Mouse (Mus musculus): ENCODE data around the gene Taf3. TPM values are rescaled to one million over a fixed set of nuclear protein-coding genes. Genes with fewer than 3 reads are reported as not detected.

Gene Taf3
- polyA plus RNA-seq, 1 experiment: 7.0 TPM

DNA sequence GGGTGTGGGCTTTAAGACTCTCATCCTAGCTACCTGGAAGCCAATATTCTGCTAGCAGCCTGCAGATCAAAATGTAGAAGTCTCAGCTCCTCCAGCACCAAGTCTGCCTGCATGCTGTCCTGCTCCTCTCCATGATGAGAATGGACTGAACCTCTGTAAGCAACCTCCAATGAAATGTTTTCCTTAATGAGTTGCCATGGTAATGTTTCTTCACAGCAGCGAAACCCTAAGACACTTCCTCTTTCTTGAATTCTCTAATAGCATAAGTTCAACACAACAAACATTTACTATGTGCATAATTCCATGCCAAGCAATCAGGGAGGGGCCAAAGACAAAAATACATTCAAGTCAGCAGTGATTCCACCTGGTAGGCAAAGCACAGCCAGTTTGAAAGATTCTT is 82.8 kb downstream of the Taf3 start:
- Histone ChIP-seq H3K79me2 (ENCODE audit: control insufficient read depth, insufficient read depth) (peaks cover 6% of the 10 kb centered on the region), H3K36me3 (ENCODE audit: control insufficient read depth, insufficient read depth) (no peaks in the 10 kb centered on the region), H3K4me3 (ENCODE audit: insufficient read depth, poor library complexity, severe bottlenecking) (no peak overlapping the region), H3K79me3 (ENCODE audit: low read depth) (no peaks in the 10 kb centered on the region), H3ac (ENCODE audit: control insufficient read depth, insufficient read length, low read depth) (no peak overlapping the region), H3K27me3 (ENCODE audit: control insufficient read depth, insufficient read depth, insufficient read length) (no peaks in the 10 kb centered on the region)
- TF ChIP-seq MYOD1 (IDR thresholded peaks at IDR 0.05; ENCODE audit: control insufficient read depth, insufficient read length, low read depth): no peak
- TF ChIP-seq CTCF (IDR thresholded peaks at IDR 0.05; ENCODE audit: control insufficient read depth, insufficient read depth, insufficient read length): no peak
- TF ChIP-seq USF1 (IDR thresholded peaks at IDR 0.05; ENCODE audit: low read depth): no peak
- TF ChIP-seq MYOG (IDR thresholded peaks at IDR 0.05; ENCODE audit: control insufficient read depth, extremely low read depth, insufficient read length): no peak
- no peak for TF ChIP-seq CEBPB (IDR thresholded peaks at IDR 0.05; ENCODE audit: low read depth)
- TF ChIP-seq FOSL1 (IDR thresholded peaks at IDR 0.05; ENCODE audit: insufficient read depth, low read length, poor library complexity, severe bottlenecking): no peak
- TF ChIP-seq MAX (IDR thresholded peaks at IDR 0.05): no peak

DNA sequence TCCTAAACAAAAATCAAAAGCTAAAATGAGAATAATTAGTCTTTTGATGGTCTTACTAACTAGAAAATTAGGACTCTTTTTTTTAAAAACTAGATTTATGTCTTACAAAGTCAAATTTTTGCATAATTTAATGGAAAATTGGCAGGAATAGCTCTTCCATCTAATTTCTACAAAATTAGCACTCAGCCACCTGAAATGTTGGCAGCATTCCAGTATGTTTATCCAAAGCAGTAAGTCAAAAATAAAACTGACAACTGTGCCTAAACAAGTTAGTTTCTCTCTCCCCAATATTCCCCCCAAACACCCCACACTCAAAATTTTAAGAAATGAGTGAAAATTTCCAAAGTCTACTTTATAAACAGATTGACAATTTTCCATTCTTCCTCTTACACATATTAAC is 85.5 kb downstream of the Taf3 start:
- Histone ChIP-seq H3K79me2 (ENCODE audit: control insufficient read depth, insufficient read depth) (peaks cover 26% of the 10 kb centered on the region), H3ac (ENCODE audit: control insufficient read depth, insufficient read length, low read depth) (no peak overlapping the region), H3K79me3 (ENCODE audit: low read depth) (peaks cover 2% of the 10 kb centered on the region), H3K36me3 (ENCODE audit: control insufficient read depth, insufficient read depth) (no peaks in the 10 kb centered on the region), H3K4me3 (ENCODE audit: insufficient read depth, poor library complexity, severe bottlenecking) (no peak overlapping the region), H3K27me3 (ENCODE audit: control insufficient read depth, insufficient read depth, insufficient read length) (no peaks in the 10 kb centered on the region)
- TF ChIP-seq MYOG (IDR thresholded peaks at IDR 0.05; ENCODE audit: control insufficient read depth, extremely low read depth, insufficient read length) (no peak), USF1 (IDR thresholded peaks at IDR 0.05; ENCODE audit: low read depth) (no peak), MAX (IDR thresholded peaks at IDR 0.05) (no peak), FOSL1 (IDR thresholded peaks at IDR 0.05; ENCODE audit: insufficient read depth, low read length, poor library complexity, severe bottlenecking) (no peak), CTCF (IDR thresholded peaks at IDR 0.05; ENCODE audit: control insufficient read depth, insufficient read depth, insufficient read length) (no peak), MYOD1 (IDR thresholded peaks at IDR 0.05; ENCODE audit: control insufficient read depth, insufficient read length, low read depth) (no peak), CEBPB (IDR thresholded peaks at IDR 0.05; ENCODE audit: low read depth) (no peak)

- no peak overlapping the region for H3K4me3 ChIP-seq (ENCODE audit: insufficient read depth, poor library complexity, severe bottlenecking)
- H3K79me2 ChIP-seq (ENCODE audit: control insufficient read depth, insufficient read depth): peaks cover 31% of the 10 kb centered on the region
- no peak overlapping the region for H3ac ChIP-seq (ENCODE audit: control insufficient read depth, insufficient read length, low read depth)
- no peaks in the 10 kb centered on the region for H3K27me3 ChIP-seq (ENCODE audit: control insufficient read depth, insufficient read depth, insufficient read length)
- peaks cover 4% of the 10 kb centered on the region for H3K79me3 ChIP-seq (ENCODE audit: low read depth)
- TF ChIP-seq USF1 (IDR thresholded peaks at IDR 0.05; ENCODE audit: low read depth) (no peak), MYOG (IDR thresholded peaks at IDR 0.05; ENCODE audit: control insufficient read depth, extremely low read depth, insufficient read length) (no peak), CEBPB (IDR thresholded peaks at IDR 0.05; ENCODE audit: low read depth) (no peak), CTCF (IDR thresholded peaks at IDR 0.05; ENCODE audit: control insufficient read depth, insufficient read depth, insufficient read length) (no peak), MYOD1 (IDR thresholded peaks at IDR 0.05; ENCODE audit: control insufficient read depth, insufficient read length, low read depth) (no peak), FOSL1 (IDR thresholded peaks at IDR 0.05; ENCODE audit: insufficient read depth, low read length, poor library complexity, severe bottlenecking) (no peak), MAX (IDR thresholded peaks at IDR 0.05) (no peak)
- H3K36me3 ChIP-seq (ENCODE audit: control insufficient read depth, insufficient read depth): no peaks in the 10 kb centered on the region
Observed at GRCm38 (mm10) chr2:9961708-9962107, 86.7 kb downstream of the Taf3 start.

DNA sequence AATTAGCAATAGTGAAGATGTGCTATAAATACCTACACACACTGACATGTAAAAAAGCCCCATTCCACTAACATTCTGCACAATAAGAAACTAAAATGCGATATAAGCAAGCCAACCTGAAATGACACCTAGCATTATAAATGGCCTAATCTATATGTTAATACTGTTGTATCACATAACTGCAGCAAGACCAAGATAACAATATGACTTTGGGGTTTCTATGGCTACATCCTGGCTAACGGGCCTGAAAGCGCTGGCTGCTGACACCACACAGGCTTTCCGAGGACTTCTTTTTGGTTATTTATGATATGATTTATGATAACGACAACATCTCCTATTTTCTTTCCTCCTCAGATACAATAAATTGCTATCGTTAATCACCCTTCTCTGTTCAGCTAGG is 90.4 kb downstream of the Taf3 start:
- Histone ChIP-seq H3ac (ENCODE audit: control insufficient read depth, insufficient read length, low read depth) (no peak overlapping the region), H3K79me2 (ENCODE audit: control insufficient read depth, insufficient read depth) (peaks cover 50% of the 10 kb centered on the region), H3K27me3 (ENCODE audit: control insufficient read depth, insufficient read depth, insufficient read length) (no peaks in the 10 kb centered on the region), H3K79me3 (ENCODE audit: low read depth) (peaks cover 4% of the 10 kb centered on the region), H3K36me3 (ENCODE audit: control insufficient read depth, insufficient read depth) (no peaks in the 10 kb centered on the region), H3K4me3 (ENCODE audit: insufficient read depth, poor library complexity, severe bottlenecking) (no peak overlapping the region)
- TF ChIP-seq USF1 (IDR thresholded peaks at IDR 0.05; ENCODE audit: low read depth) (no peak), MAX (IDR thresholded peaks at IDR 0.05) (no peak), CTCF (IDR thresholded peaks at IDR 0.05; ENCODE audit: control insufficient read depth, insufficient read depth, insufficient read length) (no peak), MYOD1 (IDR thresholded peaks at IDR 0.05; ENCODE audit: control insufficient read depth, insufficient read length, low read depth) (no peak), MYOG (IDR thresholded peaks at IDR 0.05; ENCODE audit: control insufficient read depth, extremely low read depth, insufficient read length) (no peak), CEBPB (IDR thresholded peaks at IDR 0.05; ENCODE audit: low read depth) (no peak), FOSL1 (IDR thresholded peaks at IDR 0.05; ENCODE audit: insufficient read depth, low read length, poor library complexity, severe bottlenecking) (no peak)

GRCm38 (mm10) chr2:9956546-9956945 is 91.8 kb downstream of the Taf3 start:
- Histone ChIP-seq H3K4me3 (ENCODE audit: insufficient read depth, poor library complexity, severe bottlenecking) (no peak overlapping the region), H3ac (ENCODE audit: control insufficient read depth, insufficient read length, low read depth) (no peak overlapping the region), H3K79me3 (ENCODE audit: low read depth) (peaks cover 6% of the 10 kb centered on the region), H3K79me2 (ENCODE audit: control insufficient read depth, insufficient read depth) (peaks cover 44% of the 10 kb centered on the region), H3K27me3 (ENCODE audit: control insufficient read depth, insufficient read depth, insufficient read length) (no peaks in the 10 kb centered on the region), H3K36me3 (ENCODE audit: control insufficient read depth, insufficient read depth) (no peaks in the 10 kb centered on the region)
- no peak for TF ChIP-seq FOSL1 (IDR thresholded peaks at IDR 0.05; ENCODE audit: insufficient read depth, low read length, poor library complexity, severe bottlenecking)
- no peak for TF ChIP-seq USF1 (IDR thresholded peaks at IDR 0.05; ENCODE audit: low read depth)
- no peak for TF ChIP-seq CEBPB (IDR thresholded peaks at IDR 0.05; ENCODE audit: low read depth)
- no peak for TF ChIP-seq CTCF (IDR thresholded peaks at IDR 0.05; ENCODE audit: control insufficient read depth, insufficient read depth, insufficient read length)
- no peak for TF ChIP-seq MYOG (IDR thresholded peaks at IDR 0.05; ENCODE audit: control insufficient read depth, extremely low read depth, insufficient read length)
- no peak for TF ChIP-seq MYOD1 (IDR thresholded peaks at IDR 0.05; ENCODE audit: control insufficient read depth, insufficient read length, low read depth)
- no peak for TF ChIP-seq MAX (IDR thresholded peaks at IDR 0.05)
